Mouse (Mus musculus): ENCODE measurements around the gene Heatr6.

DNA sequence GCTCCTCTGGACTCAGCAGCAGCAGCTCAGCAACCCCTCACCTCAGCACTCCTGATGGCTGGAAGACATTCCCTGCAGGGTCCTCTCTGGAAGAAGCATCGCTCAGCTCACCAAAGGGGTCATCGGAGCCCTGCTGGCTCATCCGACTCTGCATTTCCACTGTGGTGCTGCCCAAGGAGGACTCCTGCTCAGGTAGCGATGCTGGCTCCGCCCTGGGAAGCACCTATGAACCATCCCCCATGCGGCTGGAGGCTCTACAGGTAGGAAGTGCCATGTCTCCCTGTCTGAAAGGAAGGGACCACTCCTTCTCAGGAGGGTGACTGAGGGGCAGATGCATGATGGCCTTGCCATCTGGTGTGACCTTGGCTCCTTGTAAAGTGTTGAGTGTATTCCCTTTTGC is 18.8 kb downstream of the Heatr6 start:
- no peak for TF ChIP-seq CTCF (IDR thresholded peaks at IDR 0.05; ENCODE audit: low read depth, low read length)
- TF ChIP-seq POLR2A (IDR thresholded peaks at IDR 0.05; ENCODE audit: borderline replicate concordance, low read depth, low read length) = no peak

Measured in bone marrow macrophage, adult 2 months (primary cell).